Mouse (Mus musculus) liver, embryonic 12.5 days (tissue): Measurements from ENCODE around the gene Angptl1. TPM values are rescaled to one million over a fixed set of nuclear protein-coding genes. Genes with fewer than 3 reads are reported as not detected.

Experiments used
- ATAC-seq: fragments of 200-750 bp; cut with Nextera tagmentation; 2 replicates; pipeline ENCODE4 v1.8.0; 2017; ENCODE audit warnings: moderate number of reproducible peaks, mild to moderate bottlenecking, moderate library complexity
- H3K27ac ChIP-seq: fragments of 300-500 bp; sonication (generic); 2 replicates; pipeline ENCODE4 v1.5.1; 2016; ENCODE audit warnings: mild to moderate bottlenecking
- H3K27me3 ChIP-seq: fragments of 300-500 bp; sonication (generic); replicated peaks from 2 replicates; pipeline ENCODE4 v1.6.1; 2016; ENCODE audit warnings: mild to moderate bottlenecking, moderate library complexity
- H3K36me3 ChIP-seq: fragments of 300-500 bp; sonication (generic); 2 replicates; pipeline ENCODE4 v1.6.1; 2016; ENCODE audit warnings: mild to moderate bottlenecking, moderate library complexity
- H3K4me1 ChIP-seq: fragments of 300-500 bp; sonication (generic); 2 replicates; pipeline ENCODE4 v1.6.1; 2016
- H3K4me2 ChIP-seq: fragments of 300-500 bp; sonication (generic); 2 replicates; pipeline ENCODE4 v1.6.1; 2016; ENCODE audit warnings: mild to moderate bottlenecking, moderate library complexity
- H3K4me3 ChIP-seq: fragments of 300-500 bp; sonication (generic); 2 replicates; pipeline ENCODE4 v1.5.1; 2016; ENCODE audit warnings: mild to moderate bottlenecking, moderate library complexity
- H3K9ac ChIP-seq: fragments of 300-500 bp; sonication (generic); 2 replicates; pipeline ENCODE4 v1.6.1; 2016; ENCODE audit warnings: mild to moderate bottlenecking, moderate library complexity
- H3K9me3 ChIP-seq: fragments of 300-500 bp; sonication (generic); replicated peaks from 2 replicates; pipeline ENCODE4 v1.6.1; 2016; ENCODE audit warnings: mild to moderate bottlenecking, moderate library complexity
- WGBS: fragments of 180-500 bp; shearing (Covaris S2); methylation state at CpG from one replicate; pipeline ENCODE4 v1.1.7; 2016; ENCODE audit not compliant: insufficient replicate concordance; 5-methylcytosine and 5-hydroxymethylcytosine counted together
- polyA plus RNA-seq: library from polyadenylated mRNA; unstranded; fragments of >200 nt; fragmentation: Nextera tagmentation; extraction: Ambion mirVana; gene quantifications from 2 replicates; pipeline ENCODE4 v1.2.1, GENCODE M21; 2016

Angptl1 gene
- polyA plus RNA-seq, 1 experiment from 2014 or later: 0.33 TPM

DNA sequence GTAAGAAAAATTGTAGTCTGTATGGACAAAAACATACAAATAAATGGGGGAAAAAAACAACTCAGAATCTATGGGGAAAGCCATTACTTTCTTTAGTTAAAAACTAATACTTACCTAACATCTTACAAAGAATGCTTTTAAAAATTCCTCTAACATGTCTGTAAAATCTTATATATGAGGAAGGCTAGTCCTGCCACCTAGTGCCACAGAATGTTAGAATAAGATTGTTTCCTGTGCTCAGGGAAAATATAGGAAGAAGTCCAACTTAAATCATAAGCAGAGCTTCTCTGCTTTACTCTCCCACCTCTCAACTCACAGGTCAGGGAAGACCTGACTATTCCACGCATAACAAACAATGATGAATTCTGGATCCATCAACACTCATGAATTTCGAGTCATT lies 47.5 kb downstream of the Angptl1 start:
- Histone ChIP-seq H3K27me3 (no peaks in the 10 kb centered on the region), H3K9ac (no peak overlapping the region), H3K4me2 (no peak overlapping the region), H3K36me3 (peaks cover 43% of the 10 kb centered on the region), H3K4me3 (no peak overlapping the region), H3K27ac (no peak overlapping the region), H3K9me3 (no peaks in the 10 kb centered on the region), H3K4me1 (no peaks in the 10 kb centered on the region)
- ATAC-seq: no peak
- WGBS: 78% methylated on average over 2 of the region's 2 CpGs

DNA sequence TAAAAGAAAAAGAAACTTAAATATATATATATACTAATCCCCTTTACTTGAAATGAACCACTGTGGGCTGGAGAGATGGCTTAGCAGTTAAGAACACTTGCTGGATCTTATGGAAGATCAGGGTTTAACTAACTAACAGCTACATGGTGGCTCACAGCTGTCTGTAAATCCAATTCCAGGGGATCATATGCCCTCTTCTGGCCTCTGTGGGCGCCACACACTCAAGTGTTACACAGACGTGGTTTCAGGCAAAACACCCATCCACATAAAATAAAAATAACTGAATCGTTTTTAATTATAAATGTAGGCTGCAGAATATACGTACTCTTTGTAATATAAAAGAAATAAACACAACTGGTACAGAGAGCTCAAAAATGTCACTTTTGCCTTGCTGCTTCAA lies 50.5 kb downstream of the Angptl1 start:
- peaks cover 23% of the 10 kb centered on the region for H3K36me3 ChIP-seq
- no peaks in the 10 kb centered on the region for H3K27me3 ChIP-seq
- no peaks in the 10 kb centered on the region for H3K9me3 ChIP-seq
- no peak overlapping the region for H3K27ac ChIP-seq
- H3K9ac ChIP-seq: no peak overlapping the region
- WGBS: 70% methylated on average over 4 of the region's 4 CpGs
- ATAC-seq: no peak
- H3K4me1 ChIP-seq: no peaks in the 10 kb centered on the region
- no peak overlapping the region for H3K4me2 ChIP-seq
- H3K4me3 ChIP-seq: no peak overlapping the region

DNA sequence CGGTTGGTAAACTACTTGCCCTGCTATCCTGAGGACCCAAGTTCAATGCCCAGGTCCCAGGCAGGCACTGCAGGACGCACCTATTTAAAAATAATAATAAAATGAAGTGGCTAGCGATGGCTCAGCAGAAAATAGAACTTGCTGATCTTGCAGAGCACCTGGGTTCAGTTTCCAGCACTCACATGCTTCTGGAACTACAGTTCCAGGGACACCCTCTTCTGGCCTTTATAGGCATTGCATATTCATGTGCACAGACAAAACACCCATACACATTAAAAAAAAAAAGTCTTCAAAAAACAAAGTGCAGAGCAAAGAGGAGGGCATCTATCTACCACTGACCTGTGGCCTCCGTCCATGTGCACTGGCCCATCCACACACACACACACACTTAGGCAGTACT lies 53.2 kb downstream of the Angptl1 start:
- no peaks in the 10 kb centered on the region for H3K9me3 ChIP-seq
- WGBS: 87% methylated on average over 4 of the region's 4 CpGs
- H3K4me1 ChIP-seq: no peaks in the 10 kb centered on the region
- no peak for ATAC-seq
- no peak overlapping the region for H3K9ac ChIP-seq
- no peaks in the 10 kb centered on the region for H3K27me3 ChIP-seq
- H3K27ac ChIP-seq: no peak overlapping the region
- H3K36me3 ChIP-seq: peaks cover 16% of the 10 kb centered on the region
- H3K4me3 ChIP-seq: no peak overlapping the region
- H3K4me2 ChIP-seq: no peak overlapping the region

DNA sequence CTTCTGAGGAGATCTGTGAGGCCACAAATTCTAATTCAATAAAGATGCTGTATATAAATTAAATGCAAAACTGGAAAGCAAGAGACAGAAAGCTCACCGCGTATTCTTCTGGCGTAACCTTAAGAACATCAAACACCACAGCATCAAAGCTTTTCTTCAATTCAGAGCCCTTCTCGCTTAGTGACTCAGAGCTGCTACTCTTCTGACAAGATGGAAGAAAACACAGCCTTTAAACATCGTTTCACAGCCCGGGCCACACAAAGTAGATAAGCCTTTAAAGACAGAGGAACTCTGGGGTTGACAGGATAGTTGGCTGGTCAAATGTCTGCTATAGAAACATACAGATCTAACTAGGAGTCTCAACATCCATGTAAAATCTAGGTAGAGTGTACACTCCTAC lies 63.3 kb downstream of the Angptl1 start:
- H3K36me3 ChIP-seq: peaks cover 16% of the 10 kb centered on the region
- ATAC-seq: no peak
- H3K27me3 ChIP-seq: no peaks in the 10 kb centered on the region
- H3K27ac ChIP-seq: no peak overlapping the region
- WGBS: 81% methylated on average over 6 of the region's 6 CpGs
- H3K4me1 ChIP-seq: no peaks in the 10 kb centered on the region
- H3K9me3 ChIP-seq: no peaks in the 10 kb centered on the region
- no peak overlapping the region for H3K4me2 ChIP-seq
- H3K9ac ChIP-seq: no peak overlapping the region
- no peak overlapping the region for H3K4me3 ChIP-seq

DNA sequence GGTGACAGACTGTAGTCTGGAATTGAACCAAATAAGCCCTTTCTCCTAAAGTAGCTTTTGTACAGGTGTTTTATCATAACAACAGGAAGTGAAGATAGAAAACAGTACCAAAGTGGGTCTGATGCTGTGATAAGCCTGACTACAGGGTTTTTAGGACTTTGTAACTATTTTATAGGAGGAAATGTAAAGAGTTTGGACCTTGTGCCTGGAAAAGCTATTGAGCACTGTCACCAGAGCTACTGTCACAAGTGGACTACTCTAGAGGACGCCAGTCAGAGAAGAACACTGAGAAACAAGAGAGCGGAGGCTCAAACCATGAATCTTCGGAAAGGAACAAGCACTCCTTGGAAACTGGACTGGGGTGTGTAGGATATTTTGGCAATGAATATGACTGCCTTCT lies 65.5 kb downstream of the Angptl1 start:
- no peak for ATAC-seq
- 84% methylated on average over 3 of the region's 3 CpGs for WGBS

DNA sequence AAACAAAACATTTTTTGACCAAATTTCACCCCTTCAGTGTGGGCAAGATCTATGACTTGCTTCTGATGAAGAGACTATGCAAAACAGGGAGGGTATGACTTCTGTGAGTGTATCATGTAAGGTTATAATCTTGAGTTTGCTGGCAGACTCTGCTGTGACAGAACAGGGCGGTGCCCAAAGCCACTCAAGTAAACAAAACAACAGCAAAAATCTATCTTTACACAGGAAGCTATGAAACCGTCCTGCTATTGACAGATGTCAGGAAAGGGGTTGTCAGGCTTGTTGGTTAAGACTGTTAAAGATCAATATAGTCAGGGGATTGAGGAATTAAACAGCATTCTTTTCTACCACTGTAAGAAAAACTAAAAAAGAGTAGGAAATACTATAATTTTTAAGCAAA lies 67.3 kb downstream of the Angptl1 start:
- 66% methylated on average over 2 of the region's 2 CpGs for WGBS
- no peak overlapping the region for H3K4me3 ChIP-seq
- H3K9me3 ChIP-seq: no peaks in the 10 kb centered on the region
- no peak overlapping the region for H3K4me2 ChIP-seq
- H3K36me3 ChIP-seq: peaks cover 9% of the 10 kb centered on the region; the same call in 1 of the 2 replicates
- ATAC-seq: no peak
- H3K9ac ChIP-seq: no peak overlapping the region
- H3K27me3 ChIP-seq: no peaks in the 10 kb centered on the region
- H3K27ac ChIP-seq: no peak overlapping the region
- H3K4me1 ChIP-seq: peaks cover 13% of the 10 kb centered on the region

More for the DNA sequence above, 65.5 kb downstream of the Angptl1 start:
- Histone ChIP-seq H3K4me1 (0 out of 2 replicates have a peak, but pooled peaks cover 4% of the 10 kb centered on the region), H3K27me3 (no peaks in the 10 kb centered on the region), H3K9ac (no peak overlapping the region), H3K4me2 (no peak overlapping the region), H3K4me3 (no peak overlapping the region), H3K27ac (no peak overlapping the region), H3K9me3 (no peaks in the 10 kb centered on the region), H3K36me3 (peaks cover 19% of the 10 kb centered on the region)

DNA sequence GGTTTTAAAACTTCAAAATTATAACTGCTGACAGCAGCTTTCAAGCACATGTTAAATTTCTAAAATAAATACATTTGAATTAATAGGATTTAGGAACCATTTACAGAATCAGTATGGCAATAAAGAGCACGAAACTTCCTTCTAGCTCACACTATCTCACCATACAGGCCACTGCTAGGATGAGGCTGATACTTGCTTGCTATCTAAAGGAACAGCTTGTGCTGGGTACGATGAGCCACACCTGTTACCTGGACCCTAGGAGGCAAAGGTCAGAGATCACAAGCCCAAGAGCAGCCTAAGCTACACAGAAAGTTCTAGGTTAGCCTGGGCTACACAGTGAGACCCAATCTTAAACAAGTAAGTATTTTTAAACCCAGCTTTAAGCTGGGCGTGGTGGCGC lies 70.9 kb downstream of the Angptl1 start:
- H3K27me3 ChIP-seq: no peaks in the 10 kb centered on the region
- H3K4me3 ChIP-seq: no peak overlapping the region
- ATAC-seq: peak; percentile 81
- peaks cover 9% of the 10 kb centered on the region; the same call in 1 of the 2 replicates for H3K36me3 ChIP-seq
- 66% methylated on average over 4 of the region's 4 CpGs for WGBS
- no peaks in the 10 kb centered on the region for H3K9me3 ChIP-seq
- H3K4me1 ChIP-seq: peaks cover 13% of the 10 kb centered on the region
- no peak overlapping the region for H3K27ac ChIP-seq
- H3K4me2 ChIP-seq: no peak overlapping the region
- no peak overlapping the region for H3K9ac ChIP-seq

DNA sequence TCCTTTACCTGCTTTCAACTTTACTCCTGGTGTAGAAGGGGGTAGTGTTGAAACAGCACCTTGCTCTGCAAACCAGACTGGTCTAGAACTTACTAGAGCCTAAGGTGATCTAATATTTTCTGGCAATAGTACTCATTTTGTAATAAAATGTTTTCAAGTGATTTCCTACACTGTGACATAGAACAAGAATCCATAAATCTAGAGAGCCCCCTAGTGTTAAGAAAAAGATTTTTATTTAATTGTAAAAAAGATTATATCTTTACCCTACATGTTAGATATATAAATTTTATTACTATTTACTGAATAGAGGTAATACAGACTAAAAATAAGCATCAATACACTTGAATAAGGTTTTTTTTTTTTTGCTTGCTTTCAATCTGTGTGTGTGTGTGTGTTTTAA lies 71.5 kb downstream of the Angptl1 start:
- peaks cover 9% of the 10 kb centered on the region; the same call in 1 of the 2 replicates for H3K36me3 ChIP-seq
- ATAC-seq: no peak
- H3K27me3 ChIP-seq: no peaks in the 10 kb centered on the region
- no peak overlapping the region for H3K4me3 ChIP-seq
- no peaks in the 10 kb centered on the region for H3K9me3 ChIP-seq
- H3K4me2 ChIP-seq: no peak overlapping the region
- H3K27ac ChIP-seq: no peak overlapping the region
- no peak overlapping the region for H3K9ac ChIP-seq
- peaks cover 13% of the 10 kb centered on the region for H3K4me1 ChIP-seq

Other genes starting within 250 kb of the Angptl1 start
- gene Tor3a, start 164.2 kb upstream of the Angptl1 start, polyA plus RNA-seq: 2.9 and 3.3 TPM in 2 replicates
- gene Fam20b, start 119.5 kb upstream of the Angptl1 start, polyA plus RNA-seq: 15.5 and 17.1 TPM in 2 replicates
- gene Ralgps2, start 101.1 kb downstream of the Angptl1 start, polyA plus RNA-seq: 25.6 and 26.8 TPM in 2 replicates